Mouse (Mus musculus): ENCODE measurements at regions not wholly inside any gene's neighbourhood (a gene's known extent, or its start where the extent isn't known, plus 50 kb on each side); places are given as distances from the start of the nearest gene placed in this dataset.

DNA sequence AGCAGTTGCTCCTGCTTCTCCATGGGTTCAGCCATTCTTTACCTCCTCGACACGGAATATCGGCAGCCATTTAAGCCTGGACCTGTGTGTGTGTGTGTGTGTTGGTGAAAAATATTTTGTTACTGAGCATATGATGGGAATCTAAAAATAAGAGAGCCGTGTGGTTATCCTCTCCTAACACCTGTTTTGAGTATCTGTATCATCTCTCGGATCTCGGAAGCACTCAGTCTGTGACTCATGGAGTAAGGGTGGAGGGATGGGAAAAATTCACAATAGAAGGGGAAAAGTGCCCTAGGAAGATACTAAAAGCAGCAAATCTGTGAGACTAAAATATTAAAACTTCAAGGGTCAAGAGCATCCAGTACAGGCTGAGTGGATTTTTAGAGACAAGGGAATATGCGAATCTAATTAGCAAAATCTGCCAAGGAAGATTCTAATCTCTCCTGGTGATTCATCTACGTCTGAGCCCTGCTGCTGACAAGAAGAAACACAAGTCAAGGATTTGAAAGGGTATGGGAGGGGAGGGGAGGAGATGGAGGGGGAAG, 107.1 kb upstream of the Krr1 start:
- TF ChIP-seq CTCF (IDR thresholded peaks at IDR 0.05; ENCODE audit: control insufficient read depth, insufficient read depth, insufficient read length) (no peak), MAX (IDR thresholded peaks at IDR 0.05) (no peak), FOSL1 (IDR thresholded peaks at IDR 0.05; ENCODE audit: insufficient read depth, low read length, poor library complexity, severe bottlenecking) (no peak), USF1 (IDR thresholded peaks at IDR 0.05; ENCODE audit: low read depth) (no peak), MYOG (IDR thresholded peaks at IDR 0.05; ENCODE audit: control insufficient read depth, extremely low read depth, insufficient read length) (no peak)

Measured in C2C12 (cell line).